Mouse (Mus musculus) limb, embryonic 13.5 days (tissue): ENCODE results near the gene Slc44a3. TPM values are rescaled to one million over a fixed set of nuclear protein-coding genes. Genes with fewer than 3 reads are reported as not detected.

ENCODE experiments used
- ATAC-seq: fragments of 200-750 bp; cut with Nextera tagmentation; 2 replicates; pipeline ENCODE4 v1.8.0; 2017; ENCODE audit warnings: low read depth, moderate number of reproducible peaks, moderate TSS enrichment; ENCODE audit not compliant: low FRiP score
- H3K27ac ChIP-seq: fragments of 300-500 bp; sonication (generic); 2 replicates; pipeline ENCODE4 v1.5.1; 2015; ENCODE audit warnings: inconsistent platforms, mild to moderate bottlenecking, moderate library complexity
- H3K27me3 ChIP-seq: fragments of 300-500 bp; sonication (generic); 2 replicates; pipeline ENCODE4 v1.6.1; 2015; ENCODE audit warnings: mild to moderate bottlenecking, inconsistent platforms
- H3K36me3 ChIP-seq: fragments of 300-500 bp; sonication (generic); 2 replicates; pipeline ENCODE4 v1.6.1; 2015; ENCODE audit warnings: inconsistent platforms, mild to moderate bottlenecking, moderate library complexity
- H3K4me1 ChIP-seq: fragments of 300-500 bp; sonication (generic); 2 replicates; pipeline ENCODE4 v1.6.1; 2015; ENCODE audit warnings: inconsistent platforms
- H3K4me2 ChIP-seq: fragments of 300-500 bp; sonication (generic); replicated peaks from 2 replicates; pipeline ENCODE4 v1.6.1; 2015; ENCODE audit warnings: inconsistent platforms, mild to moderate bottlenecking, moderate library complexity
- H3K4me3 ChIP-seq: fragments of 300-500 bp; sonication (generic); 2 replicates; pipeline ENCODE4 v1.5.1; 2015; ENCODE audit warnings: moderate library complexity, mild to moderate bottlenecking, inconsistent platforms
- H3K9ac ChIP-seq: fragments of 300-500 bp; sonication (generic); 2 replicates; pipeline ENCODE4 v1.6.1; 2015; ENCODE audit warnings: mild to moderate bottlenecking, inconsistent platforms
- H3K9me3 ChIP-seq: fragments of 300-500 bp; sonication (generic); 2 replicates; pipeline ENCODE4 v1.6.1; 2016; ENCODE audit warnings: inconsistent platforms
- WGBS: fragments of 180-500 bp; shearing (Covaris S2); methylation state at CpG from one replicate; pipeline ENCODE4 v1.1.7; 2015; 5-methylcytosine and 5-hydroxymethylcytosine counted together
- polyA plus RNA-seq: library from polyadenylated mRNA; unstranded; fragments of >200 nt; fragmentation: Nextera tagmentation; extraction: Ambion mirVana; gene quantifications from 2 replicates; pipeline ENCODE4 v1.2.1, GENCODE M21; 2015

Gene Slc44a3
- polyA plus RNA-seq, 1 experiment from 2014 or later, result 2.0 TPM

GRCm38 (mm10) chr3:121411450-121411849, 120.8 kb downstream of the Slc44a3 start:
- H3K4me3 ChIP-seq, result no peak overlapping the region
- H3K27ac ChIP-seq, result no peak overlapping the region
- no peaks in the 10 kb centered on the region for H3K36me3 ChIP-seq
- no peaks in the 10 kb centered on the region for H3K9me3 ChIP-seq
- H3K27me3 ChIP-seq, result no peaks in the 10 kb centered on the region
- H3K4me2 ChIP-seq, result no peak overlapping the region
- no peak overlapping the region for H3K9ac ChIP-seq
- H3K4me1 ChIP-seq, result peaks cover 6% of the 10 kb centered on the region; the same call in 1 of the 2 replicates
- ATAC-seq, result no peak
- WGBS, result 40% methylated on average over 6 of the region's 6 CpGs

Other genes starting within 250 kb of the Slc44a3 start
- gene Tmem56, start 249.3 kb downstream of the Slc44a3 start, polyA plus RNA-seq, result 0.94 and 1.0 TPM in 2 replicates
- gene Alg14, start 240.6 kb downstream of the Slc44a3 start, polyA plus RNA-seq, result 37.0 and 41.6 TPM in 2 replicates
- 936 and 944 TPM in 2 replicates for gene Cnn3, start 105.9 kb downstream of the Slc44a3 start, polyA plus RNA-seq
- not detected in 2 replicates for gene 4930432M17Rik, start 138.4 kb upstream of the Slc44a3 start, polyA plus RNA-seq
- gene F3, start 191.1 kb upstream of the Slc44a3 start, polyA plus RNA-seq, result 8.6 and 9.2 TPM in 2 replicates